Mouse (Mus musculus) ES-E14 (cell line): ENCODE data around the gene Glrb.

Experiments used
- CHD2 ChIP-seq: IDR thresholded peaks from 2 replicates; pipeline ENCODE4 v1.6.1; 2014; ENCODE audit warnings: mild to moderate bottlenecking, low read depth, low read length, inconsistent platforms
- HCFC1 ChIP-seq: IDR thresholded peaks from 2 replicates; pipeline ENCODE4 v1.6.1; 2012; ENCODE audit warnings: low read length, inconsistent platforms, borderline replicate concordance; ENCODE audit not compliant: insufficient read depth
- MAFK ChIP-seq: IDR thresholded peaks from 2 replicates; pipeline ENCODE4 v1.6.1; 2014; ENCODE audit warnings: mild to moderate bottlenecking, low read depth, low read length, inconsistent platforms; ENCODE audit not compliant: insufficient read depth
- ZC3H11A ChIP-seq: IDR thresholded peaks from 2 replicates; pipeline ENCODE4 v1.6.1; 2012; ENCODE audit warnings: low read depth, mild to moderate bottlenecking, inconsistent platforms, low read length, borderline replicate concordance
- ZNF384 ChIP-seq: IDR thresholded peaks from 2 replicates; pipeline ENCODE4 v1.6.1; 2012; ENCODE audit warnings: low read depth, low read length, inconsistent platforms

DNA sequence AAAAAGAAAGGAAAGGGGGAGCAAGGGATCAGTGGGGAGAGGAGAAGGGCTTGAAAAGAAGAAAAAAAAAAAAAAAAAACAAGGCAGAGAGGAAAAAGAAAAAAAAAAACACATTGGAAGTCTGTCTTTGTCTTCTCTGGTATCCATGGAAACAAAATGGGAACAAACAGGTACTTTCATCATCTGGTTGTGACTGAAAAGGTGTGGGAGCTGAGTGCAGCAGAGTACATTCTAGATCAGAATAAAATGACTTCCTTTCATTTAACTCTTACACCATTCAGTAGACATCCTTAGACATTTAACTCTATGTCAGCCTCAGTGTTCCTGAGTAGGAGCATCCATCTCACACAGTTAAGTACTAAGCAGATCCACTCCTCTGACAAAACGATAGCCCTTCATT lies 115.5 kb downstream of the Glrb start:
- TF ChIP-seq MAFK = no peak
- no peak for TF ChIP-seq ZNF384
- no peak for TF ChIP-seq HCFC1
- TF ChIP-seq ZC3H11A = no peak
- no peak for TF ChIP-seq CHD2
